Mouse (Mus musculus) cerebellum, adult 2 months (tissue): ENCODE measurements around the gene Arhgef15.

Source experiments
- CTCF ChIP-seq: fragments of 200-500 bp; IDR thresholded peaks from 2 replicates; pipeline ENCODE4 v1.5.1; 2011; ENCODE audit warnings: low read depth, mild to moderate bottlenecking, control low read depth, low read length, moderate library complexity, borderline replicate concordance; ENCODE audit not compliant: insufficient read depth
- POLR2A ChIP-seq: fragments of 200-500 bp; IDR thresholded peaks from 2 replicates; pipeline ENCODE4 v1.6.1; 2011; ENCODE audit warnings: low read length, control low read depth, borderline replicate concordance; ENCODE audit not compliant: insufficient read depth

DNA sequence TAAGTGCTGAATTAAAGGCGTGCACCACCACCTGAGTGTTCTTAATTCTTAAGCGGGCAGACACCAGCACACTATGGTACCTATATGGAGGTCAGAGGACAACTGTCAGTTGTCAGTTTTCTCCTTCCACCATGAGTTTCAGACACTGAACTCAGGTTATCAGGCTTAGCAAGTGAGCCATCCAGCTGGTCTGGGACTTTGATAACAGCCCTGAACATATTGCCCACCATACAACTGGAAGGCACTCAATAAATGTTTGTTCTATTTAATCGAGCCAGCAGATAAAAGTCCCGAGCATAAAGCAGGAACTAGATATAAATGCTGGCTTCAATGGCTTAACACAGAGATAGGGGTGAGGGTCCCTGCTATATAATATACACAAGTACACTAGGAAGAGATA lies 39.8 kb upstream of the Arhgef15 start:
- TF ChIP-seq POLR2A (no peak), CTCF (no peak)
